Mouse (Mus musculus) limb, embryonic 14.5 days (tissue): ENCODE measurements around the gene Nexn. TPM values are rescaled to one million over a fixed set of nuclear protein-coding genes. Genes with fewer than 3 reads are reported as not detected.
"Not testable (repeated sequence)": the region's sequence is repeated elsewhere in the genome, so short reads cannot be mapped to it uniquely, and the experiment has no call there.

Experiments
- ATAC-seq: fragments of 200-750 bp; cut with Nextera tagmentation; 2 replicates; pipeline ENCODE4 v1.8.0; 2017; ENCODE audit warnings: low read depth, moderate number of reproducible peaks, moderate TSS enrichment; ENCODE audit not compliant: low FRiP score
- DNase-seq: peaks from one replicate; pipeline ENCODE4 v3.0.0-alpha.2; 2015; ENCODE audit warnings: low spot score
- H3K27ac ChIP-seq: fragments of 300-500 bp; sonication (generic); replicated peaks from 2 replicates; pipeline ENCODE4 v1.5.1; 2014; ENCODE audit warnings: low read depth, mild to moderate bottlenecking, low read length, moderate library complexity, mixed read lengths
- H3K27me3 ChIP-seq: fragments of 300-500 bp; sonication (generic); 2 replicates; pipeline ENCODE4 v1.6.1; 2014; ENCODE audit warnings: low read length, mixed read lengths; ENCODE audit not compliant: control insufficient read depth, insufficient read depth
- H3K36me3 ChIP-seq: fragments of 300-500 bp; sonication (generic); 2 replicates; pipeline ENCODE4 v1.6.1; 2014; ENCODE audit warnings: mild to moderate bottlenecking, low read length, moderate library complexity, mixed read lengths; ENCODE audit not compliant: control insufficient read depth, insufficient read depth
- H3K4me1 ChIP-seq: fragments of 300-500 bp; sonication (generic); 2 replicates; pipeline ENCODE4 v1.6.1; 2014; ENCODE audit warnings: antibody characterized with exemption, low read length, mixed read lengths; ENCODE audit not compliant: control insufficient read depth, insufficient read depth
- H3K4me2 ChIP-seq: fragments of 300-500 bp; sonication (generic); replicated peaks from 2 replicates; pipeline ENCODE4 v1.6.1; 2014; ENCODE audit warnings: low read depth, mild to moderate bottlenecking, low read length, moderate library complexity; ENCODE audit not compliant: severe bottlenecking
- H3K4me3 ChIP-seq: fragments of 300-500 bp; sonication (generic); replicated peaks from 2 replicates; pipeline ENCODE4 v1.5.1; 2014; ENCODE audit warnings: low read length
- H3K9ac ChIP-seq: fragments of 300-500 bp; sonication (generic); 2 replicates; pipeline ENCODE4 v1.6.1; 2014; ENCODE audit warnings: mild to moderate bottlenecking, low read depth, low read length, moderate library complexity; ENCODE audit not compliant: severe bottlenecking
- H3K9me3 ChIP-seq: fragments of 300-500 bp; sonication (generic); 2 replicates; pipeline ENCODE4 v1.6.1; 2016; ENCODE audit warnings: low read length; ENCODE audit not compliant: control insufficient read depth
- POLR2A ChIP-seq: fragments of 200-500 bp; IDR thresholded peaks from 2 replicates; pipeline ENCODE4 v1.8.0; 2012; ENCODE audit warnings: inconsistent platforms, mild to moderate bottlenecking, moderate library complexity, borderline replicate concordance; ENCODE audit not compliant: insufficient read depth, insufficient read length; ENCODE audit errors: extremely low read depth
- WGBS: fragments of 180-500 bp; shearing (Covaris S2); extraction: QIAGEN DNeasy Blood & Tissue Kit; methylation state at CpG from one replicate; pipeline ENCODE4 v1.1.7; 2014; 5-methylcytosine and 5-hydroxymethylcytosine counted together
- polyA plus RNA-seq, 2 experiments: library from polyadenylated mRNA; depleted of rRNA in 1 of 2; stranded (reverse) in 1 of 2; unstranded in 1 of 2; fragments of >200 nt; fragmentation: Nextera tagmentation in 1 of 2; extraction: Ambion mirVana in 1 of 2; gene quantifications; 2 replicates each; pipeline versions ENCODE4 v1.2.1 to v1.2.3; 2012 to 2014

Gene Nexn
- polyA plus RNA-seq, 2 experiments = 17.5 to 26.0 TPM

DNA sequence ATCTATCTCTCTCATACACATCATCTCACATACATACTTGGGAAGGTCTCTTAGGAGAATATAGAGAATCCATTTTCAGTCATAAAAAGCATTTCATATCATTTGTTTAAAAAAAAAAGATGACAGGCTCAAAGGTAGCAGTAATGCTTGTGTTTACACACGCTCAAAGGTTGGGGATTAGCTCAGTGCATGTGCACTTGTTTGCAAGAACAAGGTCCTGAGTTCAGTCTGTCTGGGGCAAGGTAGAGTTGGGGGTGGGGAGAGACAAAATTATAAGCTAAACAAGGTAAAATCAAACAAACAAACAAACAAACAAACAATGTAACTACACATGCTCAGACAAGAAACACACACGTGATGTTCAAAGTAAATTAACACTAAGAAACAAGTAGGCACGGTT lies 65.0 kb downstream of the Nexn start:
- 88% methylated on average over 3 of the region's 3 CpGs for WGBS
- no peak for TF ChIP-seq POLR2A
- no peak overlapping the region for H3K4me2 ChIP-seq

DNA sequence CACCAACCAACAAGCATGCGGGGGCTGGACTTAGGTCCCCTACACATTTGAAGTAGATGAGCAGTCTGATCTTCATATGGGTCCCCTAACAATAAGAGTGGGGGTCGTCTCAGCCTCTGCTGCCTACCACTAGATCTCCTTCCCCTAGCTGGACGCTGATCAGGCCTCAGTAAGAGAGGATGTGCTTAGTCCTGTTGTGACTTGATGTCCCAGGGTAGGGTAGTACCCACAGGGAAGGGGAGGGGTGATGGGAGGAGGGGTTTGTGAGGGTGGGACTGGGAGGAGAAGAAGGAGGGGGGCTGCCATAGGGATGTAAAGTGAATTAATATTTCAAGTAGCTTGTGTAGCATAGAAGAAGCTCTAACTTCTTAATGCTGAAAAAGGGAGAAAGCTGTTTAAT lies 67.0 kb downstream of the Nexn start:
- ATAC-seq (no peak), DNase-seq (no peak)
- WGBS = 63% methylated on average over 3 of the region's 3 CpGs
- TF ChIP-seq POLR2A = no peak
- Histone ChIP-seq H3K27ac (no peak overlapping the region), H3K4me1 (no peaks in the 10 kb centered on the region), H3K4me3 (no peak overlapping the region), H3K36me3 (no peaks in the 10 kb centered on the region), H3K9ac (no peak overlapping the region), H3K27me3 (no peaks in the 10 kb centered on the region), H3K9me3 (no peaks in the 10 kb centered on the region), H3K4me2 (no peak overlapping the region)

More for the DNA sequence above, 65.0 kb downstream of the Nexn start:
- no peak for ATAC-seq
- H3K9ac ChIP-seq = no peak overlapping the region
- H3K36me3 ChIP-seq = no peaks in the 10 kb centered on the region
- H3K9me3 ChIP-seq = no peaks in the 10 kb centered on the region
- H3K4me3 ChIP-seq = no peak overlapping the region
- H3K4me1 ChIP-seq = no peaks in the 10 kb centered on the region
- no peak overlapping the region for H3K27ac ChIP-seq
- no peak for DNase-seq
- no peaks in the 10 kb centered on the region for H3K27me3 ChIP-seq

- H3K27ac ChIP-seq, H3K4me3 ChIP-seq, H3K27me3 ChIP-seq, H3K9me3 ChIP-seq, H3K4me1 ChIP-seq, ATAC-seq, DNase-seq, H3K9ac ChIP-seq, H3K36me3 ChIP-seq, H3K4me2 ChIP-seq: not testable (repeated sequence)
- 39% methylated on average over 2 of the region's 2 CpGs for WGBS
These were observed 68.9 kb downstream of the Nexn start for GRCm38 (mm10) chr3:152197246-152197645.

DNA sequence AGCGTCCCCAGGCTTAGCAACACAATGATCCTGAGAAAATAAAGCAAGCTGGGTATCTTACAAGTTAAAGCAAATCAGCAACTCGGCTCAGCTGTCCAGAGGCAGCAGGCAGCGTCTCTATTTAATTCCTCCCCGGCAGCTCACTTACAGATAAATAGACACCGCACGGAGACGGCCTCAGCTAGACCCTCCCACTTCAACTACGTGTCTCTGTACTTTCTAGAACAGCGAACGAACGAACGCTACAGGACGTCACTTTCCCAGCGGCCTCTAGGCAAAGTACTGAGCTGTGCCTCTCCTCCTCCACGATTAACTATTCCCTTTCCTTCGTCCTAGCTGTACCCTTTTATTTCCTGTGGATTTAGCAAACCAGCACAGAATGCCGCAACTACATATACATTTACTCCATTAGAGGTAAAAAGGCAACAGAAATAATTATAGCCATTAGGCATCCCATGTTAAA lies 72.5 kb downstream of the Nexn start:
- H3K27ac ChIP-seq = peak overlapping the region; percentile 90
- peak overlapping the region; percentile 56 for H3K4me3 ChIP-seq
- H3K27me3 ChIP-seq = no peaks in the 10 kb centered on the region
- peak overlapping the region; percentile 57 for H3K4me2 ChIP-seq
- peak; percentile 98 for DNase-seq
- H3K36me3 ChIP-seq = no peaks in the 10 kb centered on the region
- peak overlapping the region; percentile 65 for H3K9ac ChIP-seq
- H3K9me3 ChIP-seq = no peaks in the 10 kb centered on the region
- WGBS = under 1% methylated on average over 17 of the region's 17 CpGs
- peak; percentile 95 for ATAC-seq
- peak; percentile 89; the same call in 1 of the 2 replicates for TF ChIP-seq POLR2A
- peaks cover 10% of the 10 kb centered on the region for H3K4me1 ChIP-seq

DNA sequence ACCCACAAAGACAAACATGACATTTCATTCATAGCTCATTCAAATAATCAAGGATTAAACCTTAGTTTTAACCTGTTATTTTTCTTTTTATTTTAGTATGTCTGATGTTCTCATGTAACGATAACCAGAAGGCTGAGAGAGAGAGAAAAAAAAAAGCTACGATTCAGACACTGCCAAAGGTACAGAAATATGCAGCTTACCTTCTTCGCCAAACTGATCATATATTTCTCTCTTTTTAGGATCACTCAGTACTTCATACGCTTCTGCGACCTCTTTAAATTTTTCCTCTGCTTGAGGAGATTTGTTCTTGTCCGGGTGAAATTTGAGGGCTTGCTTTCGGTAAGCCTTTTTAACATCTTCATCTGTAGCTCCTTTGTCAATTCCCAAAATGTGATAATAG lies 73.0 kb downstream of the Nexn start:
- no peak for ATAC-seq
- Histone ChIP-seq H3K9me3 (no peaks in the 10 kb centered on the region), H3K9ac (peak overlapping the region; percentile 65), H3K36me3 (no peaks in the 10 kb centered on the region), H3K4me1 (peaks cover 11% of the 10 kb centered on the region), H3K27me3 (no peaks in the 10 kb centered on the region), H3K4me2 (peak overlapping the region; percentile 57), H3K4me3 (peak overlapping the region; percentile 56), H3K27ac (peak overlapping the region; percentile 90)
- WGBS = 5% methylated on average over 7 of the region's 7 CpGs
- no peak for TF ChIP-seq POLR2A
- DNase-seq = no peak
